Mouse (Mus musculus) hindbrain, embryonic 14.5 days (tissue): ENCODE measurements at regions not wholly inside any gene's neighbourhood (a gene's known extent, or its start where the extent isn't known, plus 50 kb on each side); places are given as distances from the start of the nearest gene placed in this dataset.
A peak's percentile ranks its signal among the peaks of the same experiment; 100 is the strongest.
"Not testable (repeated sequence)": the region's sequence is repeated elsewhere in the genome, so short reads cannot be mapped to it uniquely, and the experiment has no call there.

Experiments used
- ATAC-seq: fragments of 200-750 bp; cut with Nextera tagmentation; 2 replicates; pipeline ENCODE4 v1.8.0; 2017; ENCODE audit warnings: moderate number of reproducible peaks, mild to moderate bottlenecking, moderate TSS enrichment, moderate library complexity; ENCODE audit not compliant: low FRiP score
- DNase-seq: peaks from one replicate; pipeline ENCODE4 v3.0.0-alpha.2; 2015; ENCODE audit warnings: low spot score
- H3K27ac ChIP-seq: fragments of 300-500 bp; sonication (generic); 2 replicates; pipeline ENCODE4 v1.5.1; 2014; ENCODE audit warnings: mild to moderate bottlenecking, moderate library complexity
- H3K27me3 ChIP-seq: fragments of 300-500 bp; sonication (generic); 2 replicates; pipeline ENCODE4 v1.6.1; 2014; ENCODE audit warnings: mild to moderate bottlenecking, low read length, mixed read lengths; ENCODE audit not compliant: control insufficient read depth, insufficient read depth
- H3K36me3 ChIP-seq: fragments of 300-500 bp; sonication (generic); replicated peaks from 2 replicates; pipeline ENCODE4 v1.6.1; 2014; ENCODE audit not compliant: control insufficient read depth, insufficient read depth
- H3K4me1 ChIP-seq: fragments of 300-500 bp; sonication (generic); replicated peaks from 2 replicates; pipeline ENCODE4 v1.6.1; 2014; ENCODE audit warnings: antibody characterized with exemption, low read length, mixed read lengths; ENCODE audit not compliant: control insufficient read depth, insufficient read depth
- H3K4me2 ChIP-seq: fragments of 300-500 bp; sonication (generic); replicated peaks from 2 replicates; pipeline ENCODE4 v1.6.1; 2014; ENCODE audit warnings: mild to moderate bottlenecking, moderate library complexity
- H3K4me3 ChIP-seq: fragments of 300-500 bp; sonication (generic); replicated peaks from 2 replicates; pipeline ENCODE4 v1.5.1; 2014; ENCODE audit warnings: mild to moderate bottlenecking, low read length
- H3K9ac ChIP-seq: fragments of 300-500 bp; sonication (generic); 2 replicates; pipeline ENCODE4 v1.6.1; 2014
- H3K9me3 ChIP-seq: fragments of 300-500 bp; sonication (generic); 2 replicates; pipeline ENCODE4 v1.6.1; 2016; ENCODE audit warnings: low read length; ENCODE audit not compliant: control insufficient read depth
- WGBS: fragments of 180-500 bp; shearing (Covaris S2); extraction: QIAGEN DNeasy Blood & Tissue Kit; methylation state at CpG from one replicate; pipeline ENCODE4 v1.1.7; 2014; 5-methylcytosine and 5-hydroxymethylcytosine counted together

DNA sequence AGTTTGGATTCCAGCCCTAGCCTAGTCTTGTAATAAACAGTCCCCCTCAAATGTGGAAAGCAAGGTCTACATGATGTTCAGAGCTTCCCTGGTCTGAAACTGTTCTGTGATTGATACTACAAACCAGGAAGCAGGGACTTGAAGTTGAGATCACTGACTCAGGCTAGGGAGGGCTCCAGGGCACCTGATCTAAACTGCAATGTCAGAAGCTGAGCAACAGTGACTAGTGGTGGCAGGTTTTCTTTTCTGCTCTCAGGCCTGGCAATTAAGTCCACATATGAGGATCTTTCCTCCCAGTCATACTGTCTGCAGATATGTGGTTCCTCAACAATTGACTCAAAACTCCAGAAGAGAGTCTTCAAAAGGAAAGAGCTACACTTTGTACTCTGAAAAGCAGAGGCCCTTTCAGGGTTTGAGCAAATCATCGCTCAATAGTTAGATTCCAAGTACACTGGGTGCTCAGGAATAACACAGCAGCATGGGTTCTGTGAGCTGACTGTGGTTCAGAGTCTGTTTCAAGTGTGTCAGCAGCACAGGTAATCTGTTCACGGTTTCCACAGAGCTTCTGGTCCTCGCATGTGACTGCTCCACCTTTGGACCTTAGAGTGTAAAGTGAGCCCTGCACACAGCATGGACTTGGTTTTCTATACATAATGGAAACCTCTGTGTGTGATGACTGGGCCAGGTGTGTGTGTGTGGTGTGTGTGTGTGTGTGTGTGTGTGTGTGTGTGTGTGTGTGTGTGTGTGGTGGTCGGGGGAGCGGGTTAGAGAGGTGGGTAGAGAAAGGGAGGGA is 165.2 kb downstream of the Tcp10c start:
- H3K27ac ChIP-seq, H3K36me3 ChIP-seq, H3K4me3 ChIP-seq, H3K9ac ChIP-seq, DNase-seq, H3K4me2 ChIP-seq, ATAC-seq, H3K9me3 ChIP-seq, H3K27me3 ChIP-seq, H3K4me1 ChIP-seq: not testable (repeated sequence)
- 90% methylated on average over 4 of the region's 5 CpGs for WGBS

GRCm38 (mm10) chr17:13532579-13532978 is 178.2 kb downstream of the Tcp10c start:
- not testable (repeated sequence) for ATAC-seq, H3K27me3 ChIP-seq, H3K36me3 ChIP-seq, H3K4me2 ChIP-seq, DNase-seq, H3K9ac ChIP-seq, H3K4me1 ChIP-seq, H3K9me3 ChIP-seq, H3K27ac ChIP-seq, H3K4me3 ChIP-seq
- 81% methylated on average over 5 of the region's 5 CpGs for WGBS

GRCm38 (mm10) chr17:13540446-13541241 is 186.3 kb downstream of the Tcp10c start:
- H3K9ac ChIP-seq: no peak overlapping the region
- H3K4me3 ChIP-seq: no peak overlapping the region
- no peaks in the 10 kb centered on the region for H3K27me3 ChIP-seq
- peaks cover 56% of the 10 kb centered on the region for H3K9me3 ChIP-seq
- no peaks in the 10 kb centered on the region for H3K36me3 ChIP-seq
- WGBS: 80% methylated on average over 7 of the region's 7 CpGs
- DNase-seq (no peak), ATAC-seq (no peak)
- H3K4me1 ChIP-seq: no peaks in the 10 kb centered on the region
- H3K27ac ChIP-seq: no peak overlapping the region
- H3K4me2 ChIP-seq: no peak overlapping the region

GRCm38 (mm10) chr17:13541249-13541648 is 186.9 kb downstream of the Tcp10c start:
- 71% methylated on average over 12 of the region's 12 CpGs for whole genome bisulfite sequencing
- H3K9me3 ChIP-seq: peaks cover 61% of the 10 kb centered on the region
- no peak for ATAC-seq

GRCm38 (mm10) chr17:13542261-13542660 is 187.9 kb downstream of the Tcp10c start:
- no peak for ATAC-seq
- Histone ChIP-seq H3K4me1 (no peaks in the 10 kb centered on the region), H3K27me3 (no peaks in the 10 kb centered on the region), H3K9me3 (peaks cover 71% of the 10 kb centered on the region), H3K36me3 (no peaks in the 10 kb centered on the region), H3K4me3 (no peak overlapping the region), H3K27ac (no peak overlapping the region), H3K9ac (no peak overlapping the region), H3K4me2 (no peak overlapping the region)
- DNase-seq: no peak

More at GRCm38 (mm10) chr17:13541249-13541648, 186.9 kb downstream of the Tcp10c start:
- H3K4me1 ChIP-seq: no peaks in the 10 kb centered on the region
- peak; percentile 27 for DNase-seq
- H3K4me2 ChIP-seq: no peak overlapping the region
- H3K27ac ChIP-seq: no peak overlapping the region
- no peaks in the 10 kb centered on the region for H3K36me3 ChIP-seq
- H3K9ac ChIP-seq: no peak overlapping the region
- H3K27me3 ChIP-seq: no peaks in the 10 kb centered on the region
- H3K4me3 ChIP-seq: no peak overlapping the region

DNA sequence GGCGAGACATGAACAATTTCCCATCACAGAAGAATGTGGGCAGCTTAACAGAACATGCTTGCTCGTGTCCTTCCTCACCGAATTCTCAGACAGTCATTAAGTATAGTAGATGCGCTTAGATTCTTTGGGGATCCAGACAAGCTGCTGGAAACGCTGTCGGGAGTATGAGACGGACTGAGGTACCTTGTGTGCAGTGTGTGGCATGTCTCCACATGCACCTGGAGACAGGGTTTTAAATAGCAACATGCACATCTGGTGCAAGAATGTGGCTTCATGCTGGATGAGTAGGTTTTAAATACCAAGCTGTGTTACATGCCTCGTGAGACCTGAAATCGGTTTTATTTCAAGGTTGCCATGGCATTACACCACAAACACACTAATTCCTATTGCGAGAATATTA is 188.5 kb downstream of the Tcp10c start:
- H3K4me1 ChIP-seq: no peaks in the 10 kb centered on the region
- H3K27ac ChIP-seq: no peak overlapping the region
- no peak overlapping the region for H3K9ac ChIP-seq
- DNase-seq (peak; percentile 51), ATAC-seq (peak; percentile 19; the same call in 1 of the 2 replicates)
- H3K4me2 ChIP-seq: no peak overlapping the region
- WGBS: 82% methylated on average over 10 of the region's 10 CpGs
- H3K9me3 ChIP-seq: peaks cover 77% of the 10 kb centered on the region
- no peak overlapping the region for H3K4me3 ChIP-seq
- H3K36me3 ChIP-seq: no peaks in the 10 kb centered on the region
- no peaks in the 10 kb centered on the region for H3K27me3 ChIP-seq

DNA sequence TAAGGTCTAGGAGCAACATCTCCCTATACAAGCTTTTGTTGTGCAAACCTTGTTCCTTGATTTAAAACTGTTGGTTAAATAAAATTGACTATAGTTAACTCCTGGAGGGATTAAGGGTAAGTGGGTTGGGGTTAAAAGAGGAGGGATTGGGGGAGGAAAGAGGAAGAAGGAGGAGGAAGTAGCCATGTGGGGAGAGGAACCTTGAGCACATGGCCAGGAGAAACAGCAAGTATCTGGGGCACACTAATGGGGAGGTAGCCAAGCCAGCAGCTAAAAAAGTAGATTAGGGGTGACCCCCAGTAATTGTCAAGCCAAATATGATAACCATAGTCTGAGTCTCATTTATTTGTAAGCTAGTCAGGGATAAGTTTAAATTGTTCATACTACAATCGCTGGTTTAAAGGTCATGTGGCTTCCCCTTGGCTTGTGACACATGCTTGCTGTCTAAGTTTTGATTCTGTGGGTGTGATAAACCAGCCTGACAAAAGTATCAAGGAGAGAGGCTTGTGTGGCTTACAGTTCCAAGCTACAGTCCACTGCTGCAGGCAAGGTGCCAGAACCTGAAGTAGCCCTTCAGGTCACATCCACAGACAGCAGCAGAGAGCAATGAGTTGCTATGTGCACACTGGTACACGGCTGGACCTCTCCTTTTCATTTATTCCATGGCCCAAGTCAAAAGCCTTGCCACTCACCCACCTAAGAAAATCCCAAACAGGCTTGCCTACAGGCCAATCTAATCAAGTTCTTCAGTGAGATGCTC is 189.8 kb downstream of the Tcp10c start:
- Histone ChIP-seq H3K36me3 (no peaks in the 10 kb centered on the region), H3K9me3 (peaks cover 90% of the 10 kb centered on the region), H3K4me3 (no peak overlapping the region), H3K9ac (no peak overlapping the region), H3K27ac (no peak overlapping the region), H3K27me3 (no peaks in the 10 kb centered on the region), H3K4me2 (no peak overlapping the region), H3K4me1 (no peaks in the 10 kb centered on the region)
- DNase-seq (no peak), ATAC-seq (no peak)
- WGBS: 71% methylated on average over 2 of the region's 2 CpGs

GRCm38 (mm10) chr17:13546249-13546648 is 191.9 kb downstream of the Tcp10c start:
- no peak overlapping the region for H3K9ac ChIP-seq
- no peak overlapping the region for H3K4me3 ChIP-seq
- 66% methylated on average over 3 of the region's 3 CpGs for whole genome bisulfite sequencing
- H3K27ac ChIP-seq: no peak overlapping the region
- DNase-seq: no peak
- H3K4me2 ChIP-seq: no peak overlapping the region
- H3K9me3 ChIP-seq: peaks cover 91% of the 10 kb centered on the region
- H3K36me3 ChIP-seq: no peaks in the 10 kb centered on the region
- ATAC-seq: no peak
- H3K4me1 ChIP-seq: no peaks in the 10 kb centered on the region
- no peaks in the 10 kb centered on the region for H3K27me3 ChIP-seq

DNA sequence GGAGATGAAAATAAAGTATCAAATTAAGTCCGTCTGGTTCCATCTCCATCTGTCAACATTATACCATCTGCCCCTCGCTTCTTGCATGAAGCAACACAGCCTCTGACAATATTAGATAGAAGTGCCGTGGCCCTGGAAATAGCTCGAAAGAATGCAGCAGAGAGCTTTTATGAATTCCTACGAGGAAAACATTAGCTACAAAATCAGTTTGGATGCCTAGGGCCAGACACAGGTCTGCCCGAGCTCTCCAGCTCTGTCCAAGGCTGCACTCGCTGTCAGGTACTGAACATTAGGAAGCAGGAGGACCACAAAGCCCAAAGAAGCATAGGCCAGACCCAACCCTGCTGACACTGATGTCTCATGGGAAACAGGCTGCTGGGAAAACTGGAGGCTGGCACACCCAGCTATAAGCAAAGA is 192.3 kb downstream of the Tcp10c start:
- Histone ChIP-seq H3K4me2 (no peak overlapping the region), H3K27ac (no peak overlapping the region), H3K27me3 (no peaks in the 10 kb centered on the region), H3K9ac (no peak overlapping the region), H3K4me1 (no peaks in the 10 kb centered on the region), H3K9me3 (peaks cover 88% of the 10 kb centered on the region), H3K36me3 (no peaks in the 10 kb centered on the region), H3K4me3 (no peak overlapping the region)
- WGBS: 82% methylated on average over 7 of the region's 7 CpGs
- no peak for ATAC-seq
- DNase-seq: no peak
